Mouse (Mus musculus) myocyte (in vitro differentiated cells): ENCODE measurements around the gene Cemip2.

Source experiments
- CEBPB ChIP-seq: IDR thresholded peaks from 2 replicates; pipeline ENCODE4 v1.6.1; 2011; ENCODE audit warnings: mild to moderate bottlenecking, moderate library complexity; ENCODE audit not compliant: poor library complexity, insufficient read depth, severe bottlenecking
- E2F4 ChIP-seq: IDR thresholded peaks from one replicate; pipeline ENCODE4 v1.6.1; 2011; ENCODE audit warnings: mild to moderate bottlenecking, control low read depth, moderate library complexity; ENCODE audit not compliant: insufficient read depth
- MYOD1 ChIP-seq, 3 experiments: IDR thresholded peaks; one replicate each; pipeline ENCODE4 v1.6.1; 2011; ENCODE audit warnings: control low read depth in 2 of 3, low read depth in 2 of 3, mild to moderate bottlenecking in 2 of 3, moderate library complexity in 1 of 3; ENCODE audit not compliant: insufficient read length in 2 of 3, control insufficient read depth in 1 of 3
- POLR2A ChIP-seq: IDR thresholded peaks from one replicate; pipeline ENCODE4 v1.6.1; 2011; ENCODE audit warnings: low read depth, mild to moderate bottlenecking, control low read depth, moderate library complexity; ENCODE audit not compliant: insufficient read length
- POLR2AphosphoS2 ChIP-seq: IDR thresholded peaks from one replicate; pipeline ENCODE4 v1.6.1; 2011; ENCODE audit warnings: low read depth, control low read depth; ENCODE audit not compliant: insufficient read length
- SRF ChIP-seq: IDR thresholded peaks from one replicate; pipeline ENCODE4 v1.6.1; 2011; ENCODE audit warnings: low read depth; ENCODE audit not compliant: control insufficient read depth, insufficient read length
- TCF12 ChIP-seq: IDR thresholded peaks from one replicate; pipeline ENCODE4 v1.6.1; 2011; ENCODE audit warnings: mild to moderate bottlenecking, control low read depth; ENCODE audit not compliant: poor library complexity, insufficient read depth, severe bottlenecking

GRCm38 (mm10) chr19:21787004-21787480 lies 8.9 kb downstream of the Cemip2 start:
- TF ChIP-seq POLR2A, result no peak
- no peak for TF ChIP-seq SRF
- no peak for TF ChIP-seq POLR2AphosphoS2
- TF ChIP-seq TCF12, result no peak
- no peak for TF ChIP-seq MYOD1 (IDR thresholded peaks at IDR 0.05; ENCODE audit: control insufficient read depth in 1 of 3, insufficient read length in 2 of 3, low read depth in 2 of 3)
- TF ChIP-seq E2F4, result no peak
- peak; percentile 63; the same call in 1 of the 2 replicates for TF ChIP-seq CEBPB
